Mouse (Mus musculus): ENCODE results near the gene Slc16a10. TPM values are rescaled to one million over a fixed set of nuclear protein-coding genes. Genes with fewer than 3 reads are reported as not detected.

Gene Slc16a10
- polyA plus RNA-seq, 1 experiment from 2014 or later: 93.9 TPM

DNA sequence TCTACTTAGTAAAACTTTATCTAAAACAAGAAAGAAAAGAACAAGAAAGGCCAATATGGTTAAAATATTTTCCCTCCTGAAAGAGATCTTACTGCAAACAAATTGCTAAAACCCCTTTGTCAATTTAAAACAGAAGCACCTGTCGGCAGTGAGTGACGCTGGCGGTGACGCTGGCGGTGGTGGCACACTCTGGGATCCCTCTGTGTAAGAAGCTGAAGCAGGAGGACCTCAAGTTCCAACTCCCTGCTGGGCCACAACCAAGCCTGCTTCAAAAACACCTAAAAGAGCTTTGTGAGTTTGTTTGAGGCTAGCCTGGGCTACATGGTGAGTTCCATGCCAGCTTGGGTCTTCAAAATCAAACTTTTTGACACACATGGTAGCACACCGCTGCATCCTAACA, 107.1 kb downstream of the Slc16a10 start:
- Histone ChIP-seq H3K4me3 (no peak overlapping the region), H3K9ac (no peak overlapping the region), H3K27me3 (replicated peaks) (no peaks in the 10 kb centered on the region), H3K4me1 (no peaks in the 10 kb centered on the region), H3K9me3 (replicated peaks) (no peaks in the 10 kb centered on the region), H3K4me2 (no peak overlapping the region), H3K36me3 (peaks cover 66% of the 10 kb centered on the region), H3K27ac (no peak overlapping the region)
- WGBS (ENCODE audit: insufficient replicate concordance): 94% methylated on average over 6 of the region's 6 CpGs
- no peak for ATAC-seq

- WGBS (ENCODE audit: insufficient replicate concordance): 89% methylated on average over 2 of the region's 2 CpGs
These were observed 109.2 kb downstream of the Slc16a10 start for GRCm38 (mm10) chr10:40032897-40033296.

GRCm38 (mm10) chr10:40030716-40031115, 111.3 kb downstream of the Slc16a10 start:
- H3K27me3 ChIP-seq (replicated peaks): peaks cover 5% of the 10 kb centered on the region; the same call in 1 of the 2 replicates
- H3K4me3 ChIP-seq: no peak overlapping the region
- no peaks in the 10 kb centered on the region for H3K4me1 ChIP-seq
- H3K27ac ChIP-seq: no peak overlapping the region
- WGBS (ENCODE audit: insufficient replicate concordance): 77% methylated on average over 6 of the region's 6 CpGs
- no peak for ATAC-seq
- H3K4me2 ChIP-seq: no peak overlapping the region
- H3K36me3 ChIP-seq: peaks cover 28% of the 10 kb centered on the region
- H3K9me3 ChIP-seq (replicated peaks): no peaks in the 10 kb centered on the region
- H3K9ac ChIP-seq: no peak overlapping the region

More at GRCm38 (mm10) chr10:40032897-40033296, 109.2 kb downstream of the Slc16a10 start:
- Histone ChIP-seq H3K9ac (no peak overlapping the region), H3K27ac (no peak overlapping the region), H3K27me3 (replicated peaks) (no peaks in the 10 kb centered on the region), H3K9me3 (replicated peaks) (no peaks in the 10 kb centered on the region), H3K36me3 (peaks cover 49% of the 10 kb centered on the region), H3K4me2 (no peak overlapping the region), H3K4me1 (no peaks in the 10 kb centered on the region), H3K4me3 (no peak overlapping the region)
- no peak for ATAC-seq

DNA sequence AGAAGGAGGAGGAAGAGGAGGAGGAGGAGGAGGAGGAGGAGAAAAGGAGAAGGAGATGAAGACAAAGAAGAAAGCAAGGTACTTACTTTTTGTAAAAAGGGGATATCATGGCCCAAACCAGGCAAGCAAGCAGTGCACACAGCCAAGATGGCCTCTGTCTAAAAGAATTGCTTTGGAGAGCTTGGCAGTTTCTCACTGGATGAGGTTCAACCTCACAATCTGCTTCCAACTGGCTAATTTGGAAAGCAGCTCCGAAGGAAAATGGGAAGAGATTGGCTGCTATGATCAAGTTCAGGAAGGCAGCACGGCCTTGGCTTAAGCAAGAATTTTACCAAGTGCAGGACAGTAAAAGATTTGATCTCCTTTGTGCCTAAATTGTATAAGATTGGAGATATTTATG, 112.4 kb downstream of the Slc16a10 start:
- peaks cover 9% of the 10 kb centered on the region for H3K4me1 ChIP-seq
- peaks cover 15% of the 10 kb centered on the region for H3K27me3 ChIP-seq (replicated peaks)
- no peak overlapping the region for H3K4me3 ChIP-seq
- peaks cover 17% of the 10 kb centered on the region for H3K36me3 ChIP-seq
- 67% methylated on average over 2 of the region's 2 CpGs for WGBS (ENCODE audit: insufficient replicate concordance)
- H3K4me2 ChIP-seq: no peak overlapping the region
- no peak overlapping the region for H3K9ac ChIP-seq
- ATAC-seq: no peak
- no peak overlapping the region for H3K27ac ChIP-seq
- no peaks in the 10 kb centered on the region for H3K9me3 ChIP-seq (replicated peaks)

DNA sequence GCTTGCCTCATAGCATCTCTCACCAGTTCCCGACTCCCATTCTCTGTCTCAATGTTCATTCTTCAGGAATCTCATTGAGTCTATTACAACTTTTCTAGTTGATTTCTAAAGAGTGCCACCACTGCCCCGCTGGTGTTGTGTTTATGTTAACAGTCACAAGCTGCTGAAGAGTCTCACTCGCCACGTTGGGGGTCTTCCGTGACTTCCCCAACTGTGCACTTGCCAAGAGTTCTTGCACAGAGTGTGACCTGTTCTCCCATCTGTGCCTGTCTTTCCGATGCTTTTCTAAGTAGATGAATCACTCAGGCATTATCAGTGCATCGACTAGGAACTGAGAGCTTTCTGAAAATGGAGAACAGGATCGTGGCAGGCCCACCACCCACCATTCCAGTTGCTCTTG, 114.0 kb downstream of the Slc16a10 start:
- H3K4me1 ChIP-seq: peaks cover 11% of the 10 kb centered on the region
- no peak overlapping the region for H3K27ac ChIP-seq
- no peak overlapping the region for H3K4me2 ChIP-seq
- 75% methylated on average over 8 of the region's 8 CpGs for WGBS (ENCODE audit: insufficient replicate concordance)
- peaks cover 5% of the 10 kb centered on the region; the same call in 1 of the 2 replicates for H3K36me3 ChIP-seq
- ATAC-seq: no peak
- H3K4me3 ChIP-seq: no peak overlapping the region
- H3K9me3 ChIP-seq (replicated peaks): no peaks in the 10 kb centered on the region
- H3K27me3 ChIP-seq (replicated peaks): peaks cover 30% of the 10 kb centered on the region
- H3K9ac ChIP-seq: no peak overlapping the region

GRCm38 (mm10) chr10:40026546-40026945, 115.5 kb downstream of the Slc16a10 start:
- no peaks in the 10 kb centered on the region for H3K36me3 ChIP-seq
- H3K27ac ChIP-seq: no peak overlapping the region
- ATAC-seq: no peak
- no peak overlapping the region for H3K4me2 ChIP-seq
- H3K4me1 ChIP-seq: peaks cover 11% of the 10 kb centered on the region
- no peak overlapping the region for H3K9ac ChIP-seq
- H3K4me3 ChIP-seq: no peak overlapping the region
- no peaks in the 10 kb centered on the region for H3K9me3 ChIP-seq (replicated peaks)
- 77% methylated on average over 5 of the region's 5 CpGs for WGBS (ENCODE audit: insufficient replicate concordance)
- H3K27me3 ChIP-seq (replicated peaks): peaks cover 42% of the 10 kb centered on the region

- peaks cover 11% of the 10 kb centered on the region for H3K4me1 ChIP-seq
- no peaks in the 10 kb centered on the region for H3K36me3 ChIP-seq
- ATAC-seq: no peak; the same call in 1 of the 2 replicates
- peaks cover 52% of the 10 kb centered on the region for H3K27me3 ChIP-seq (replicated peaks)
- H3K4me2 ChIP-seq: peak overlapping the region; percentile 88
- H3K4me3 ChIP-seq: peak overlapping the region; percentile 61
- WGBS (ENCODE audit: insufficient replicate concordance): 61% methylated on average over 8 of the region's 8 CpGs
- H3K27ac ChIP-seq: no peak overlapping the region
- no peaks in the 10 kb centered on the region for H3K9me3 ChIP-seq (replicated peaks)
- no peak overlapping the region for H3K9ac ChIP-seq
These were observed 116.5 kb downstream of the Slc16a10 start for GRCm38 (mm10) chr10:40025560-40025959.

- H3K27ac ChIP-seq: peak within 1 kb of the TSS; percentile 62
- H3K4me3 ChIP-seq: peak within 1 kb of the TSS; percentile 61
- 1% methylated on average over 46 of the region's 46 CpGs for WGBS (ENCODE audit: insufficient replicate concordance)
- H3K9ac ChIP-seq: peak within 1 kb of the TSS; percentile 56
- no peaks in the 10 kb centered on the region for H3K36me3 ChIP-seq
- peak; percentile 76 for ATAC-seq
- H3K9me3 ChIP-seq (replicated peaks): no peaks in the 10 kb centered on the region
- H3K4me2 ChIP-seq: peak within 1 kb of the TSS; percentile 88
- H3K27me3 ChIP-seq (replicated peaks): peaks cover 60% of the 10 kb centered on the region
- peaks cover 11% of the 10 kb centered on the region for H3K4me1 ChIP-seq
These were observed 117.3 kb downstream of the Slc16a10 start, which contains the start of gene Mfsd4b1 for GRCm38 (mm10) chr10:40024554-40025428. Mfsd4b1 (minus strand) TSS chr10:40025268.

GRCm38 (mm10) chr10:40020401-40020800, 121.7 kb downstream of the Slc16a10 start:
- Histone ChIP-seq H3K36me3 (no peaks in the 10 kb centered on the region), H3K27me3 (replicated peaks) (peaks cover 58% of the 10 kb centered on the region), H3K4me2 (no peak overlapping the region), H3K4me1 (peaks cover 10% of the 10 kb centered on the region), H3K4me3 (no peak overlapping the region), H3K9me3 (replicated peaks) (no peaks in the 10 kb centered on the region), H3K27ac (no peak overlapping the region), H3K9ac (no peak overlapping the region)
- no peak for ATAC-seq
- WGBS (ENCODE audit: insufficient replicate concordance): 62% methylated on average over 2 of the region's 2 CpGs

- H3K4me3 ChIP-seq: no peak overlapping the region
- WGBS (ENCODE audit: insufficient replicate concordance): 53% methylated on average over 3 of the region's 3 CpGs
- peaks cover under 1% of the 10 kb centered on the region; the same call in 1 of the 2 replicates for H3K4me1 ChIP-seq
- no peak for ATAC-seq
- no peaks in the 10 kb centered on the region for H3K9me3 ChIP-seq (replicated peaks)
- no peaks in the 10 kb centered on the region for H3K36me3 ChIP-seq
- no peak overlapping the region for H3K27ac ChIP-seq
- no peak overlapping the region for H3K4me2 ChIP-seq
- peaks cover 48% of the 10 kb centered on the region for H3K27me3 ChIP-seq (replicated peaks)
- no peak overlapping the region for H3K9ac ChIP-seq
These were observed 122.6 kb downstream of the Slc16a10 start for GRCm38 (mm10) chr10:40019492-40019891.

- Histone ChIP-seq H3K9me3 (replicated peaks) (no peaks in the 10 kb centered on the region), H3K9ac (no peak overlapping the region), H3K27me3 (replicated peaks) (peaks cover 38% of the 10 kb centered on the region), H3K36me3 (no peaks in the 10 kb centered on the region), H3K4me2 (no peak overlapping the region), H3K4me1 (no peaks in the 10 kb centered on the region), H3K27ac (no peak overlapping the region), H3K4me3 (no peak overlapping the region)
- 74% methylated on average over 5 of the region's 5 CpGs for WGBS (ENCODE audit: insufficient replicate concordance)
- no peak for ATAC-seq
These were observed 123.7 kb downstream of the Slc16a10 start for GRCm38 (mm10) chr10:40018261-40018860.

DNA sequence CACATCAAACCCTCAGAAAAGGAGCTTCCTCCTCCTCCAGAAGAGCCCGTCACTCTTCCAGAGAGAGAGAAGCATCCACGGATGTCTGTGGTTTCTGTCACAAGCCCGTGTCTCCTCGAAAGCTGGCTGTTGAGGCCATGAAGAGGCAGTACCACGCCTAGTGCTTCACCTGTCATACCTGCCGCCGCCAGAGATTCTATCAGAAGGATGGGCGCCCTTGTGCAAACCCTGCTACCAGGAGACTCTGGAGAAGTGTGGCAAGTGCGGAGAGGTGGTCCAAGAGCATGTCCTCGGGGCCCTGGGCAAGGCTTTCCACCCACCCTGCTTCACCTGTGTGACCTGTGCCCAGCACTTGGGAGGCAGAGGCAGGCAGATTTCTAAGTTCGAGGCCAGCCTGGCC, 132.5 kb downstream of the Slc16a10 start:
- no peaks in the 10 kb centered on the region for H3K27me3 ChIP-seq (replicated peaks)
- 57% methylated on average over 11 of the region's 11 CpGs for WGBS (ENCODE audit: insufficient replicate concordance)
- no peak overlapping the region for H3K4me3 ChIP-seq
- H3K9ac ChIP-seq: no peak overlapping the region
- H3K4me1 ChIP-seq: no peaks in the 10 kb centered on the region
- no peak overlapping the region for H3K4me2 ChIP-seq
- no peaks in the 10 kb centered on the region for H3K9me3 ChIP-seq (replicated peaks)
- ATAC-seq: no peak
- no peaks in the 10 kb centered on the region for H3K36me3 ChIP-seq
- no peak overlapping the region for H3K27ac ChIP-seq

All from liver, embryonic 12.5 days (tissue).